Mouse (Mus musculus) right cerebral cortex, adult 18-20 months (tissue): ENCODE results near the gene Pecam1.
"Not testable (repeated sequence)": the region's sequence is repeated elsewhere in the genome, so short reads cannot be mapped to it uniquely, and the experiment has no call there.

Experiments
- DNase-seq: peaks from one replicate; pipeline ENCODE4 v3.0.0; 2022; ENCODE audit warnings: mixed read lengths

The Pecam1 gene

GRCm38 (mm10) chr11:106770195-106770974 is 20.0 kb upstream of the Pecam1 start:
- DNase-seq: no peak

GRCm38 (mm10) chr11:106767516-106767915 is 17.1 kb upstream of the Pecam1 start:
- DNase-seq: no peak

- no peak for DNase-seq
These were observed 16.3 kb upstream of the Pecam1 start for GRCm38 (mm10) chr11:106766611-106767162.

GRCm38 (mm10) chr11:106762800-106763185 is 12.4 kb upstream of the Pecam1 start:
- no peak for DNase-seq

- DNase-seq: no peak
These were observed 11.8 kb upstream of the Pecam1 start for GRCm38 (mm10) chr11:106762139-106762799.

GRCm38 (mm10) chr11:106760511-106760910 is 10.1 kb upstream of the Pecam1 start:
- DNase-seq: no peak

- no peak for DNase-seq
These were observed 8.6 kb upstream of the Pecam1 start for GRCm38 (mm10) chr11:106759028-106759427.

- DNase-seq: no peak
These were observed 5.2 kb upstream of the Pecam1 start for GRCm38 (mm10) chr11:106755583-106755982.

- DNase-seq: no peak
These were observed 2.9 kb upstream of the Pecam1 start for GRCm38 (mm10) chr11:106753314-106753713.

- no peak for DNase-seq
These were observed 1.7 kb upstream of the Pecam1 start for GRCm38 (mm10) chr11:106752103-106752502.

- no peak for DNase-seq
These were observed 901 bp upstream of the Pecam1 start, which contains the start of gene Milr1 for GRCm38 (mm10) chr11:106751039-106752018. Gene Milr1 (plus strand): TSS chr11:106751226.

- DNase-seq: not testable (repeated sequence)
These were observed 789 bp downstream of the Pecam1 start for GRCm38 (mm10) chr11:106749557-106750120.

GRCm38 (mm10) chr11:106744949-106745348 is 5.5 kb downstream of the Pecam1 start:
- no peak for DNase-seq

- DNase-seq: no peak
These were observed 8.0 kb downstream of the Pecam1 start for GRCm38 (mm10) chr11:106742388-106742841.

- no peak for DNase-seq
These were observed 8.6 kb downstream of the Pecam1 start for GRCm38 (mm10) chr11:106741826-106742225.

GRCm38 (mm10) chr11:106741232-106741631 is 9.2 kb downstream of the Pecam1 start:
- DNase-seq: peak; percentile 20

GRCm38 (mm10) chr11:106740724-106741123 is 9.7 kb downstream of the Pecam1 start:
- not testable (repeated sequence) for DNase-seq

- no peak for DNase-seq
These were observed 11.3 kb downstream of the Pecam1 start for GRCm38 (mm10) chr11:106739116-106739515.

GRCm38 (mm10) chr11:106737178-106737621 is 13.2 kb downstream of the Pecam1 start:
- peak; percentile 15 for DNase-seq

GRCm38 (mm10) chr11:106736614-106737013 is 13.8 kb downstream of the Pecam1 start:
- no peak for DNase-seq

GRCm38 (mm10) chr11:106730714-106731113 is 19.7 kb downstream of the Pecam1 start:
- DNase-seq: no peak

GRCm38 (mm10) chr11:106729656-106730055 is 20.8 kb downstream of the Pecam1 start:
- DNase-seq: no peak
